Mouse (Mus musculus) forelimb bud, embryonic 11.5 days (tissue): ENCODE results near the gene Hivep2.

Source experiments
- DNase-seq: peaks from one replicate; pipeline ENCODE4 v3.0.0-alpha.2; 2012; ENCODE audit warnings: low read depth, low spot score

Gene Hivep2

GRCm38 (mm10) chr10:13965974-13966829 is at the start of gene Hivep2:
Gene Hivep2, plus strand, starts transcription at chr10:13966075.
- no peak for DNase-seq

- DNase-seq, result peak; percentile 5
These were observed 49.1 kb upstream of the Hivep2 start for GRCm38 (mm10) chr10:13916645-13917342.

GRCm38 (mm10) chr10:13921641-13922385 is 44.1 kb upstream of the Hivep2 start:
- no peak for DNase-seq

- no peak for DNase-seq
These were observed 36.6 kb upstream of the Hivep2 start for GRCm38 (mm10) chr10:13929306-13929705.

GRCm38 (mm10) chr10:13932147-13932546 is 33.7 kb upstream of the Hivep2 start:
- DNase-seq, result no peak

- no peak for DNase-seq
These were observed 32.6 kb upstream of the Hivep2 start for GRCm38 (mm10) chr10:13933320-13933719.

GRCm38 (mm10) chr10:13935646-13936045 is 30.2 kb upstream of the Hivep2 start:
- DNase-seq, result no peak

GRCm38 (mm10) chr10:13941406-13941805 is 24.5 kb upstream of the Hivep2 start:
- DNase-seq, result no peak

- no peak for DNase-seq
These were observed 22.2 kb upstream of the Hivep2 start for GRCm38 (mm10) chr10:13943706-13944105.

GRCm38 (mm10) chr10:13946498-13946897 is 19.4 kb upstream of the Hivep2 start:
- no peak for DNase-seq

GRCm38 (mm10) chr10:13962965-13963364 is 2.9 kb upstream of the Hivep2 start:
- no peak for DNase-seq

- no peak for DNase-seq
These were observed 1.9 kb upstream of the Hivep2 start for GRCm38 (mm10) chr10:13963908-13964500.

GRCm38 (mm10) chr10:13964501-13965281 is 1.2 kb upstream of the Hivep2 start:
- DNase-seq, result no peak

GRCm38 (mm10) chr10:13965316-13965973 is 430 bp upstream of the Hivep2 start:
- peak; percentile 70 for DNase-seq

GRCm38 (mm10) chr10:13966830-13967450 is 1.1 kb downstream of the Hivep2 start:
- peak; percentile 61 for DNase-seq

- peak; percentile 71 for DNase-seq
These were observed 1.8 kb downstream of the Hivep2 start for GRCm38 (mm10) chr10:13967451-13968233.

- DNase-seq, result no peak
These were observed 2.3 kb downstream of the Hivep2 start for GRCm38 (mm10) chr10:13968234-13968555.

- peak; percentile 66 for DNase-seq
These were observed 3.1 kb downstream of the Hivep2 start for GRCm38 (mm10) chr10:13968989-13969388.

- no peak for DNase-seq
These were observed 4.4 kb downstream of the Hivep2 start for GRCm38 (mm10) chr10:13970321-13970720.
